Mouse (Mus musculus) brain, embryonic 14.5 days (tissue): ENCODE results near the gene Krt90.

Source experiments
- CTCF ChIP-seq: fragments of 200-500 bp; IDR thresholded peaks from 2 replicates; pipeline ENCODE4 v1.5.1; 2012; ENCODE audit warnings: inconsistent platforms, mild to moderate bottlenecking, moderate library complexity, borderline replicate concordance; ENCODE audit not compliant: insufficient read depth, insufficient read length; ENCODE audit errors: extremely low read depth
- POLR2A ChIP-seq: fragments of 200-500 bp; IDR thresholded peaks from 2 replicates; pipeline ENCODE4 v1.6.1; 2012; ENCODE audit warnings: mild to moderate bottlenecking, inconsistent platforms, borderline replicate concordance; ENCODE audit not compliant: poor library complexity, insufficient read depth, insufficient read length, severe bottlenecking; ENCODE audit errors: extremely low read depth

GRCm38 (mm10) chr15:101567780-101568179 is 5.0 kb upstream of the Krt90 start:
- TF ChIP-seq POLR2A (no peak), CTCF (peak; percentile 26; the same call in 1 of the 2 replicates)
